Mouse (Mus musculus) bone marrow macrophage, adult 2 months (primary cell): ENCODE data around the gene Gm49320.

Experiments used
- CTCF ChIP-seq: IDR thresholded peaks from 2 replicates; pipeline ENCODE4 v1.5.1; 2012; ENCODE audit warnings: low read depth, mild to moderate bottlenecking, low read length, moderate library complexity
- POLR2A ChIP-seq: IDR thresholded peaks from 2 replicates; pipeline ENCODE4 v1.6.1; 2012; ENCODE audit warnings: mild to moderate bottlenecking, low read depth, low read length, borderline replicate concordance

GRCm38 (mm10) chr8:4259805-4260170, 21.1 kb downstream of the Gm49320 start:
- TF ChIP-seq CTCF (no peak), POLR2A (no peak)
